Mouse (Mus musculus) liver, embryonic 14.5 days (tissue): Measurements from ENCODE around the gene Fbxo6. TPM values are rescaled to one million over a fixed set of nuclear protein-coding genes. Genes with fewer than 3 reads are reported as not detected.

ENCODE experiments used
- ATAC-seq: fragments of 200-750 bp; cut with Nextera tagmentation; 2 replicates; pipeline ENCODE4 v1.8.0; 2017; ENCODE audit warnings: moderate number of reproducible peaks, mild to moderate bottlenecking, moderate library complexity; ENCODE audit not compliant: insufficient read depth
- DNase-seq, 3 experiments: peaks; one replicate each; pipeline ENCODE4 v3.0.0-alpha.2; 2012 to 2013; ENCODE audit warnings: low read depth in 3 of 3, low spot score in 3 of 3
- H3K27ac ChIP-seq: fragments of 300-500 bp; sonication (generic); 2 replicates; pipeline ENCODE4 v1.5.1; 2014; ENCODE audit warnings: moderate library complexity, mild to moderate bottlenecking, control low read depth, inconsistent platforms
- H3K27me3 ChIP-seq: fragments of 300-500 bp; sonication (generic); 2 replicates; pipeline ENCODE4 v1.6.1; 2014; ENCODE audit warnings: mild to moderate bottlenecking, low read length, moderate library complexity; ENCODE audit not compliant: control insufficient read depth, insufficient read depth
- H3K36me3 ChIP-seq: fragments of 300-500 bp; sonication (generic); replicated peaks from 2 replicates; pipeline ENCODE4 v1.6.1; 2014; ENCODE audit warnings: low read depth; ENCODE audit not compliant: control insufficient read depth, insufficient read depth
- H3K4me1 ChIP-seq, 2 experiments: fragments of 200-500 bp in 1 of 2; fragments of 300-500 bp in 1 of 2; sonication (generic) in 1 of 2; replicated peaks; 2 replicates each; pipeline ENCODE4 v1.6.1; 2012 to 2014; ENCODE audit warnings: antibody characterized with exemption in 1 of 2, inconsistent platforms in 1 of 2, low read length in 1 of 2; ENCODE audit not compliant: control insufficient read depth in 2 of 2, insufficient read depth in 2 of 2
- H3K4me2 ChIP-seq: fragments of 300-500 bp; sonication (generic); 2 replicates; pipeline ENCODE4 v1.6.1; 2014; ENCODE audit warnings: low read depth, mild to moderate bottlenecking, control low read depth, moderate library complexity
- H3K4me3 ChIP-seq, 2 experiments: fragments of 200-500 bp in 1 of 2; fragments of 300-500 bp in 1 of 2; sonication (generic) in 1 of 2; 2 replicates each; pipeline ENCODE4 v1.5.1; 2012 to 2014; ENCODE audit warnings: low read depth in 2 of 2, low read length in 2 of 2, mild to moderate bottlenecking in 2 of 2, control low read depth in 1 of 2, inconsistent platforms in 1 of 2, moderate library complexity in 1 of 2; ENCODE audit not compliant: insufficient read depth in 1 of 2
- H3K9ac ChIP-seq: fragments of 300-500 bp; sonication (generic); replicated peaks from 2 replicates; pipeline ENCODE4 v1.6.1; 2014; ENCODE audit warnings: mild to moderate bottlenecking, control low read depth, moderate library complexity
- H3K9me3 ChIP-seq: fragments of 300-500 bp; sonication (generic); 2 replicates; pipeline ENCODE4 v1.6.1; 2016; ENCODE audit warnings: low read length, mixed read lengths; ENCODE audit not compliant: control insufficient read depth
- CTCF ChIP-seq: IDR thresholded peaks from 2 replicates; pipeline ENCODE4 v1.5.1; 2016; ENCODE audit warnings: antibody characterized with exemption, low read depth, control low read depth
- EP300 ChIP-seq: IDR thresholded peaks from 2 replicates; pipeline ENCODE4 v1.6.1; 2016; ENCODE audit warnings: antibody characterized with exemption, low read depth
- WGBS: fragments of 180-500 bp; shearing (Covaris S2); extraction: QIAGEN DNeasy Blood & Tissue Kit; methylation state at CpG from one replicate; pipeline ENCODE4 v1.1.7; 2014; ENCODE audit not compliant: insufficient replicate concordance; 5-methylcytosine and 5-hydroxymethylcytosine counted together
- microRNA-seq: library from miRNA; unstranded; fragments of <30 nt; microRNA quantifications from one replicate; pipeline ENCODE4, GENCODE M21; 2016
- polyA plus RNA-seq, 2 experiments: library from polyadenylated mRNA; depleted of rRNA in 1 of 2; stranded (reverse) in 1 of 2; unstranded in 1 of 2; fragments of >200 nt; fragmentation: Nextera tagmentation in 1 of 2; extraction: Ambion mirVana in 1 of 2; gene quantifications; 2 replicates each; pipeline versions ENCODE4 v1.2.1 to v1.2.3; 2012 to 2014

Gene Fbxo6
- polyA plus RNA-seq, 2 experiments, result 7.5 to 15.1 TPM

DNA sequence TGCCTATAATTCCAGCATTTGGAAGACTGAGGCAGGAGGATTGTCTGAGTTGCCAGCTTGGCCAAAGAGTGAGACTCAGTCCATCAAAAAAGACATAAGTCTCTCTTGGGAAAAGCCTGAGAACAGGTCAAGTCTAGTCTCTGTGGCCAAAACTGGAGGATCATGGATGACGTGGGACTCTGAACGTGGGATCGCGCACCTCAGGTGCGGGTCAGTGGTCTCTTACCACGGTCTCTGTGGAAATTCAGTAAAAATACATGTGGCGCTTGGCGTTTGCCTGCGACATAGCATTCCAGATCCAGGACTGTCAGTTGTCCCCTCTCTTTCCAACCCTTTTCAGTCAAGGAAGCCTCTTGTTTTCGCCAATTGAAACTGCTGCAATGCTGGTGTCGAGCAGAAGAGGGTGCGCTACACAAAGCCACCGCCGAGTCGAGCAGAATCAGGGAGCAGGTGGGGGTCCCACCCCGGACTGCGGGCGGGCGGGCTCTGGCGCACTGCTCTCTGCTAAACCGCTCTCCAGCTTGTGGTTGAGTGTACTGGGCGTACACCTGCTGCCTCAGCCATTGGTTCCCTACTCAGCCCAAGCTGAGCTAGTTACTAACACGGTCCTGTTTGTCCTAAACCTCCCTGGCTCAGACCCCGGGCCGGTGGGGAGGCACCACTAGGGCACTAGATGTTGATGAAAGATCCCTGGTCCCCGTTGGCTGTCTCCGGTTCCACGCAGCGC, 50.0 kb downstream of the Fbxo6 start:
- H3K9ac ChIP-seq, result no peak overlapping the region
- no peak for DNase-seq
- no peaks in the 10 kb centered on the region for H3K36me3 ChIP-seq
- no peaks in the 10 kb centered on the region; the same call in 1 of the 2 replicates for H3K27me3 ChIP-seq
- WGBS, result 13% methylated on average over 29 of the region's 29 CpGs
- TF ChIP-seq CTCF, result peak; percentile 51
- TF ChIP-seq EP300, result no peak
- no peaks in the 10 kb centered on the region for H3K4me1 ChIP-seq
- peak; percentile 41; the same call in 1 of the 2 replicates for ATAC-seq
- no peak overlapping the region for H3K27ac ChIP-seq
- 0 out of 4 replicates have a peak overlapping the region, but pooled peaks of 1 of the 2 experiments have one; percentile 6 for H3K4me3 ChIP-seq
- H3K9me3 ChIP-seq, result no peaks in the 10 kb centered on the region
- peak overlapping the region; percentile 43 for H3K4me2 ChIP-seq

DNA sequence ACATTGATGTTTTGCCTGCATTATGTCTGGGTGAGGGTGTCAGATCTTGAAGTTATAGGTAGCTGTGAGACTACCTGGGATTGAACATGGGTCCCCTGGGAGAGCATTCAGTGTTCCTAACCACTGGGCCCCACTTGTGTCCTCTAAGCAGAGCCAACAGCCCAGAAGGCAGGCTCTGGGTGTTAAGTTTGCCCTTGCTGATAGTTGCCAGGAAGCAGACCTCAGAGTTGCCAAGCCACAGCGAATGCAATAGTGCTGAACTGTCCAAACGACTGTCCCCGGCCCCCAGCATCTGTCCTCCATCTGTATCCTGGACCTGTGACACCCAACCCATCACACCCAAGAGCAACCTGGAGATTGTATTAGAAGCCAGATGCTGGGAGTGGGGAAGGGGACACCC, 53.3 kb downstream of the Fbxo6 start:
- no peak for DNase-seq
- H3K27me3 ChIP-seq, result no peaks in the 10 kb centered on the region; the same call in 1 of the 2 replicates

DNA sequence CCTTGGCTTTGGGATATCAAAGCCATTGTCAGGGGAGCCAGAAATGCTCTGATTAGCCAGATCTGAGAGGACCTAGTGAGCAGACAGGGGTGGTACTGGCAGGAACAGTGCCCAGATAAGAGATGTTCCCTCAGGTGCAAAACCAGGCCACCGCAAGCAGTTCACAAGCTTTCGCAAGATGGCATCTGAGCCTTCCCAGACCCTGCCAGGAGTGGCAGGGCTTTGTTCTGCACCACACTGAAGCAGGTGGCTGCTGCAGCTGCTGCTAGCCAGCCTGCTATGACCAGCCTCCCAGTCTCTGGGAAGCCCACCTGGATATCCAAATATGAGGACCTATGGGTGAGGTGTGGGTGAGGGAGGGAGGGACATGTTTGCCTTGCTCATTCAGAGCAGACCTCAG, 54.0 kb downstream of the Fbxo6 start:
- no peak for ATAC-seq
- H3K4me1 ChIP-seq, result no peaks in the 10 kb centered on the region
- H3K9me3 ChIP-seq, result no peaks in the 10 kb centered on the region
- TF ChIP-seq CTCF, result no peak
- no peak for TF ChIP-seq EP300
- 69% methylated on average over 2 of the region's 2 CpGs for WGBS
- DNase-seq, result no peak
- H3K9ac ChIP-seq, result no peak overlapping the region
- H3K4me3 ChIP-seq, result no peak overlapping the region
- H3K4me2 ChIP-seq, result no peak overlapping the region
- H3K36me3 ChIP-seq, result no peaks in the 10 kb centered on the region
- H3K27ac ChIP-seq, result no peak overlapping the region
- no peaks in the 10 kb centered on the region; the same call in 1 of the 2 replicates for H3K27me3 ChIP-seq

More for the DNA sequence above, 53.3 kb downstream of the Fbxo6 start:
- H3K4me2 ChIP-seq, result no peak overlapping the region
- no peaks in the 10 kb centered on the region for H3K4me1 ChIP-seq
- TF ChIP-seq CTCF (no peak), EP300 (no peak)
- no peaks in the 10 kb centered on the region for H3K36me3 ChIP-seq
- no peak for ATAC-seq
- H3K9me3 ChIP-seq, result no peaks in the 10 kb centered on the region
- no peak overlapping the region for H3K27ac ChIP-seq
- no peak overlapping the region for H3K9ac ChIP-seq
- WGBS, result 52% methylated on average over 3 of the region's 3 CpGs
- H3K4me3 ChIP-seq, result no peak overlapping the region

Small RNA genes within 50 kb of the gene (microRNA-seq; reads per million reads assigned to microRNA genes)
- not detected for gene Mir7022

Other genes with a start within 250 kb of the Fbxo6 start
- gene Mfn2, start 247.4 kb downstream of the Fbxo6 start, polyA plus RNA-seq (2012; rRNA removed), result 7.5 and 8.6 TPM in 2 replicates
- 9.2 and 11.1 TPM in 2 replicates for gene Mfn2, start 247.4 kb downstream of the Fbxo6 start, polyA plus RNA-seq (2014; fragmentation: Nextera tagmentation; extraction: Ambion mirVana)
- 15.5 and 16.9 TPM in 2 replicates for gene Plod1, start 215.4 kb downstream of the Fbxo6 start, polyA plus RNA-seq (2012; rRNA removed)
- gene Plod1, start 215.4 kb downstream of the Fbxo6 start, polyA plus RNA-seq (2014; fragmentation: Nextera tagmentation; extraction: Ambion mirVana), result 20.2 and 23.7 TPM in 2 replicates
- 18.8 and 23.7 TPM in 2 replicates for gene 2510039O18Rik, start 211.2 kb downstream of the Fbxo6 start, polyA plus RNA-seq (2012; rRNA removed)
- gene 2510039O18Rik, start 211.2 kb downstream of the Fbxo6 start, polyA plus RNA-seq (2014; fragmentation: Nextera tagmentation; extraction: Ambion mirVana), result 7.8 and 8.1 TPM in 2 replicates
- gene Nppb, start 166.4 kb downstream of the Fbxo6 start, polyA plus RNA-seq (2012; rRNA removed), result not detected in 2 replicates
- gene Nppb, start 166.4 kb downstream of the Fbxo6 start, polyA plus RNA-seq (2014; fragmentation: Nextera tagmentation; extraction: Ambion mirVana), result not detected in 2 replicates
- gene Nppa, start 151.4 kb downstream of the Fbxo6 start, polyA plus RNA-seq (2012; rRNA removed), result not detected in 2 replicates
- gene Nppa, start 151.4 kb downstream of the Fbxo6 start, polyA plus RNA-seq (2014; fragmentation: Nextera tagmentation; extraction: Ambion mirVana), result not detected in 2 replicates
- gene Clcn6, start 113.3 kb downstream of the Fbxo6 start, polyA plus RNA-seq (2012; rRNA removed), result 2.4 and 2.7 TPM in 2 replicates
- 0.66 and 1.0 TPM in 2 replicates for gene Clcn6, start 113.3 kb downstream of the Fbxo6 start, polyA plus RNA-seq (2014; fragmentation: Nextera tagmentation; extraction: Ambion mirVana)
- 9.1 and 9.2 TPM in 2 replicates for gene Mthfr, start 113.1 kb downstream of the Fbxo6 start, polyA plus RNA-seq (2012; rRNA removed)
- 7.0 and 7.7 TPM in 2 replicates for gene Mthfr, start 113.1 kb downstream of the Fbxo6 start, polyA plus RNA-seq (2014; fragmentation: Nextera tagmentation; extraction: Ambion mirVana)
- gene Agtrap, start 64.1 kb downstream of the Fbxo6 start, polyA plus RNA-seq (2012; rRNA removed), result 4.0 and 4.1 TPM in 2 replicates
- 8.2 and 9.9 TPM in 2 replicates for gene Agtrap, start 64.1 kb downstream of the Fbxo6 start, polyA plus RNA-seq (2014; fragmentation: Nextera tagmentation; extraction: Ambion mirVana)
- gene Mad2l2, start 21.8 kb downstream of the Fbxo6 start, polyA plus RNA-seq (2012; rRNA removed), result 7.5 and 9.4 TPM in 2 replicates
- 17.7 and 19.1 TPM in 2 replicates for gene Mad2l2, start 21.8 kb downstream of the Fbxo6 start, polyA plus RNA-seq (2014; fragmentation: Nextera tagmentation; extraction: Ambion mirVana)
- 0.16 and 0.22 TPM in 2 replicates for gene Draxin, start 21.4 kb downstream of the Fbxo6 start, polyA plus RNA-seq (2012; rRNA removed)
- 0.04 and 0.05 TPM in 2 replicates for gene Draxin, start 21.4 kb downstream of the Fbxo6 start, polyA plus RNA-seq (2014; fragmentation: Nextera tagmentation; extraction: Ambion mirVana)
- 1.0 and 1.2 TPM in 2 replicates for gene Fbxo44, start 8.3 kb upstream of the Fbxo6 start, polyA plus RNA-seq (2012; rRNA removed)
- gene Fbxo44, start 8.3 kb upstream of the Fbxo6 start, polyA plus RNA-seq (2014; fragmentation: Nextera tagmentation; extraction: Ambion mirVana), result 0.43 and 0.46 TPM in 2 replicates
- 0.04 and 0.09 TPM in 2 replicates for gene Fbxo2, start 8.5 kb upstream of the Fbxo6 start, polyA plus RNA-seq (2012; rRNA removed)
- gene Fbxo2, start 8.5 kb upstream of the Fbxo6 start, polyA plus RNA-seq (2014; fragmentation: Nextera tagmentation; extraction: Ambion mirVana), result 0.08 TPM in 1 of 2 replicates, not detected in the other
- gene Disp3, start 135.8 kb upstream of the Fbxo6 start, polyA plus RNA-seq (2012; rRNA removed), result 0.04 TPM in 1 of 2 replicates, not detected in the other
- gene Disp3, start 135.8 kb upstream of the Fbxo6 start, polyA plus RNA-seq (2014; fragmentation: Nextera tagmentation; extraction: Ambion mirVana), result not detected in 2 replicates